In genomic region chr9:92771002-92771401, GRCm38 (mm10) we compare ENCODE assay signal across 20 mouse cellular contexts.
"Had no signal": no experiment of that assay in that cellular context is flagged by ENCODE, and none has a peak within 500 bp of the region (broad histone marks: within the 10 kb centered on the region; RNA-seq: fewer than 3 reads in every experiment).

No protein-coding gene starts in this region.

- H3K9ac ChIP-seq: liver, embryonic 13.5 days; midbrain, embryonic 13.5 days; neural tube, embryonic 13.5 days had no signal

- H3K36me3 ChIP-seq: liver, embryonic 13.5 days; midbrain, embryonic 13.5 days; neural tube, embryonic 13.5 days had no signal

- H3K27me3 ChIP-seq: liver, embryonic 13.5 days; midbrain, embryonic 13.5 days; neural tube, embryonic 13.5 days had no signal

- DNase-seq: kidney, adult 11 months; kidney, adult 9 months; kidney, postnatal 14 days; layer of hippocampus, postnatal 36 days; liver, embryonic 13.5 days; lung, adult 2 months; lung, postnatal 14 days; lung, postnatal 4 days; right cerebral cortex, adult 18-20 months; right cerebral cortex, postnatal 14 days; right cerebral cortex, postnatal 4 days; thymus, adult 2 months; thymus, postnatal 14 days; thymus, postnatal 4 days had no signal

- ATAC-seq: midbrain, embryonic 13.5 days; midbrain, embryonic 16.5 days had no signal

- H3K9me3 ChIP-seq: liver, embryonic 13.5 days; midbrain, embryonic 13.5 days; neural tube, embryonic 13.5 days had no signal

- H3K4me2 ChIP-seq: liver, embryonic 13.5 days; midbrain, embryonic 13.5 days; neural tube, embryonic 13.5 days had no signal

- H3K27ac ChIP-seq: left cerebral cortex, adult 2 months; liver, embryonic 13.5 days; midbrain, embryonic 13.5 days; neural tube, embryonic 13.5 days; stomach, postnatal 0 days had no signal

- H3K4me1 ChIP-seq: liver, embryonic 13.5 days; midbrain, embryonic 13.5 days had no signal

- H3K4me3 ChIP-seq: left cerebral cortex, adult 2 months; liver, embryonic 13.5 days; midbrain, embryonic 13.5 days; myocyte; neural tube, embryonic 13.5 days had no signal
